Mouse (Mus musculus) megakaryocyte, embryonic 14.5 days (primary cell): Measurements from ENCODE around the gene Grwd1.

Experiments
- FLI1 ChIP-seq: IDR thresholded peaks from 2 replicates; pipeline ENCODE4 v1.6.1; 2012; ENCODE audit warnings: low read length, inconsistent platforms, mixed read lengths
- GATA1 ChIP-seq: IDR thresholded peaks from 3 replicates; pipeline ENCODE4 v1.6.1; 2012; ENCODE audit warnings: mixed read lengths, low read length, inconsistent platforms, borderline replicate concordance

DNA sequence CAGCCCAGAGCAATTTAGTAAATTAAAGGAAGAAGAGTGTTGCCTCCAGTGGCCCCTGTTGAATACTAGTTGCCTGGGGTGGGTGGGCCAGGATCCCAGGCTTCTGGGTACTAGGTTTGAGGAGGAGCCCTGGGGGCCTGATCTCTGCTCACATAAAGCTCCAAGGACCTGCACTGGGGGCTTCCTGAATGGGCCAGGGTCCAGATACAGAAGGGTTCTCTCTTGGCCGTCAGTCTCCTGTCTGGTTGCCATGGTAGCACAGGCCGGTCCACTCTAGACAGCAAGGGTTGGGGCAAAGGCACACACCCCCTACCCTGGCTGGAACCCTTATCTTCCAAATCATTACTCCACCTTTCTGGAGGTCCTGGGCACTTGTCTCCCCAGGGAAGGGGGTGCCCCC is 37.1 kb upstream of the Grwd1 start:
- TF ChIP-seq GATA1 (no peak), FLI1 (no peak)
